In genomic region chr2:120158016-120158415, GRCm38 (mm10) we compare ENCODE assay signal across 11 mouse cellular contexts. TPM values are rescaled to one million over a fixed set of nuclear protein-coding genes. Genes with fewer than 3 reads are reported as not detected.
DNase-seq lines count a peak whose midpoint lies in the region; ATAC-seq and TF ChIP-seq lines count a peak whose summit lies in the region.
"Had no signal": no experiment of that assay in that cellular context is flagged by ENCODE, and none has a peak within 500 bp of the region (broad histone marks: within the 10 kb centered on the region; RNA-seq: fewer than 3 reads in every experiment).

No protein-coding gene starts in this region.

- peak; percentile 35 for TF ChIP-seq CTCF in heart, postnatal 0 days (IDR thresholded peaks at IDR 0.05; ENCODE audit: low read depth)
- TF ChIP-seq CTCF in midbrain, postnatal 0 days (IDR thresholded peaks at IDR 0.05), result peak; percentile 31

- ATAC-seq in heart, postnatal 0 days (ENCODE audit: insufficient read depth, low read depth), result no peak
- ATAC-seq in midbrain, postnatal 0 days (ENCODE audit: low FRiP score), result no peak
- ATAC-seq in midbrain, embryonic 13.5 days, result no peak

- H3K4me2 ChIP-seq in heart, postnatal 0 days (ENCODE audit: low read depth, low read length), result no peak overlapping the region
- no peak overlapping the region for H3K4me2 ChIP-seq in midbrain, postnatal 0 days (ENCODE audit: low read depth, low read length, poor library complexity, severe bottlenecking)
- no peak overlapping the region for H3K4me2 ChIP-seq in midbrain, embryonic 13.5 days (replicated peaks)
- H3K4me2 ChIP-seq: limb, embryonic 12.5 days had no signal

- DNase-seq in heart, postnatal 0 days (ENCODE audit: low spot score), result no peak
- no peak for DNase-seq in heart, embryonic 10.5 days (ENCODE audit: low spot score)
- no peak for DNase-seq in midbrain, postnatal 0 days (ENCODE audit: low spot score)
- DNase-seq in induced T-regulatory cell, adult 2 months (ENCODE audit: low read depth), result peak; percentile 65
- peak; percentile 14 for DNase-seq in thymus, postnatal 14 days
- DNase-seq in urinary bladder, adult 2 months (ENCODE audit: low spot score), result no peak
- no peak for DNase-seq in layer of hippocampus, postnatal 25 days (ENCODE audit: extremely low spot score in 1 of 2, low spot score in 1 of 2)
- DNase-seq: adrenal gland, adult 8-10 months; cerebellum, adult 18-20 months had no signal

- no peak overlapping the region for H3K4me3 ChIP-seq in heart, postnatal 0 days (ENCODE audit: low read depth, low read length)
- H3K4me3 ChIP-seq in heart, embryonic 10.5 days, result no peak overlapping the region
- H3K4me3 ChIP-seq in midbrain, postnatal 0 days (ENCODE audit: low read depth, low read length), result no peak overlapping the region
- no peak overlapping the region for H3K4me3 ChIP-seq in midbrain, embryonic 13.5 days (replicated peaks)
- H3K4me3 ChIP-seq: limb, embryonic 12.5 days had no signal

- H3K36me3 ChIP-seq in heart, postnatal 0 days (replicated peaks; ENCODE audit: control insufficient read depth, insufficient read depth, low read length), result no peaks in the 10 kb centered on the region
- no peaks in the 10 kb centered on the region for H3K36me3 ChIP-seq in heart, embryonic 10.5 days
- no peaks in the 10 kb centered on the region for H3K36me3 ChIP-seq in midbrain, postnatal 0 days (ENCODE audit: insufficient read depth, low read length)
- H3K36me3 ChIP-seq in midbrain, embryonic 13.5 days, result no peaks in the 10 kb centered on the region
- H3K36me3 ChIP-seq: limb, embryonic 12.5 days had no signal

- no peak overlapping the region for H3K9ac ChIP-seq in heart, postnatal 0 days (replicated peaks; ENCODE audit: low read depth, low read length)
- H3K9ac ChIP-seq in midbrain, postnatal 0 days (replicated peaks; ENCODE audit: low read length, poor library complexity, severe bottlenecking), result no peak overlapping the region
- no peak overlapping the region for H3K9ac ChIP-seq in midbrain, embryonic 13.5 days (replicated peaks)
- H3K9ac ChIP-seq: limb, embryonic 12.5 days had no signal

- no peaks in the 10 kb centered on the region for H3K4me1 ChIP-seq in heart, postnatal 0 days (ENCODE audit: control insufficient read depth, insufficient read depth)
- peaks cover 8% of the 10 kb centered on the region for H3K4me1 ChIP-seq in heart, embryonic 10.5 days
- H3K4me1 ChIP-seq in midbrain, postnatal 0 days (ENCODE audit: insufficient read depth, low read length), result 0 out of 2 replicates have a peak, but pooled peaks cover 6% of the 10 kb centered on the region
- peaks cover 12% of the 10 kb centered on the region for H3K4me1 ChIP-seq in midbrain, embryonic 13.5 days (replicated peaks)

- no peaks in the 10 kb centered on the region for H3K27me3 ChIP-seq in heart, postnatal 0 days (ENCODE audit: control insufficient read depth, insufficient read depth, low read length)
- no peaks in the 10 kb centered on the region for H3K27me3 ChIP-seq in heart, embryonic 10.5 days (ENCODE audit: insufficient read depth, poor library complexity, severe bottlenecking)
- no peaks in the 10 kb centered on the region for H3K27me3 ChIP-seq in midbrain, postnatal 0 days (ENCODE audit: insufficient read depth, low read length)
- H3K27me3 ChIP-seq in midbrain, embryonic 13.5 days, result peaks cover 7% of the 10 kb centered on the region; the same call in 1 of the 2 replicates
- H3K27me3 ChIP-seq: limb, embryonic 12.5 days had no signal

- 46% methylated on average over 5 of the region's 5 CpGs for WGBS in heart, postnatal 0 days
- WGBS in heart, embryonic 10.5 days, result 59% methylated on average over 5 of the region's 5 CpGs
- WGBS in midbrain, postnatal 0 days, result 51% methylated on average over 5 of the region's 5 CpGs
- WGBS in midbrain, embryonic 13.5 days, result 62% methylated on average over 5 of the region's 5 CpGs

- H3K9me3 ChIP-seq in heart, postnatal 0 days (replicated peaks; ENCODE audit: control insufficient read depth, low read length), result no peaks in the 10 kb centered on the region
- H3K9me3 ChIP-seq in heart, embryonic 10.5 days, result no peaks in the 10 kb centered on the region
- no peaks in the 10 kb centered on the region for H3K9me3 ChIP-seq in midbrain, postnatal 0 days (ENCODE audit: low read length)
- H3K9me3 ChIP-seq in midbrain, embryonic 13.5 days, result no peaks in the 10 kb centered on the region
- H3K9me3 ChIP-seq: limb, embryonic 12.5 days had no signal

- TF ChIP-seq EP300 in heart, postnatal 0 days (IDR thresholded peaks at IDR 0.05; ENCODE audit: low read depth), result no peak

- no peak overlapping the region for H3K27ac ChIP-seq in heart, postnatal 0 days (ENCODE audit: low read depth)
- H3K27ac ChIP-seq in heart, embryonic 10.5 days, result no peak overlapping the region
- no peak overlapping the region for H3K27ac ChIP-seq in midbrain, postnatal 0 days (ENCODE audit: low read depth, low read length)
- no peak overlapping the region for H3K27ac ChIP-seq in midbrain, embryonic 13.5 days
- H3K27ac ChIP-seq: limb, embryonic 12.5 days had no signal

RNA-seq across cellular contexts. Expression of gene Ehd4, which starts 3.6 kb away (rescaled TPM):
- 231 and 250 TPM in 2 replicates for total RNA-seq in heart, postnatal 0 days (2014; rRNA removed; ENCODE audit: low replicate concordance)
- polyA plus RNA-seq in heart, postnatal 0 days (2015; fragmentation: Nextera tagmentation; extraction: Ambion mirVana), result 438 and 547 TPM in 2 replicates
- polyA plus RNA-seq in heart, embryonic 10.5 days (2016; fragmentation: Nextera tagmentation; extraction: Ambion mirVana), result 115 and 173 TPM in 2 replicates
- total RNA-seq in midbrain, postnatal 0 days (2014; rRNA removed), result 6.5 and 9.5 TPM in 2 replicates
- 16.2 and 19.7 TPM in 2 replicates for polyA plus RNA-seq in midbrain, postnatal 0 days (2015; fragmentation: Nextera tagmentation; extraction: Ambion mirVana)
- polyA plus RNA-seq in midbrain, embryonic 13.5 days (2015; fragmentation: Nextera tagmentation; extraction: Ambion mirVana), result 14.1 and 16.4 TPM in 2 replicates
- 142 and 166 TPM in 2 replicates for polyA plus RNA-seq in urinary bladder, adult 2 months (2012; rRNA removed)
- 1 to 10 TPM; 5.3 to 5.6 TPM for total RNA-seq in layer of hippocampus, postnatal 25 days (2021)

Comparison
In these comparisons a context has a peak if more than half of its experiments do, and no peak if none do; other contexts are left out.
1. DNase-seq: peak in induced T-regulatory cell, adult 2 months (single experiment) and thymus, postnatal 14 days (single experiment); none in heart, postnatal 0 days (single experiment), heart, embryonic 10.5 days (single experiment), midbrain, postnatal 0 days (single experiment), urinary bladder, adult 2 months (single experiment) and layer of hippocampus, postnatal 25 days (0 of 2).